1 mouse cellular context compared by ENCODE assay signal in the genomic region with DNA sequence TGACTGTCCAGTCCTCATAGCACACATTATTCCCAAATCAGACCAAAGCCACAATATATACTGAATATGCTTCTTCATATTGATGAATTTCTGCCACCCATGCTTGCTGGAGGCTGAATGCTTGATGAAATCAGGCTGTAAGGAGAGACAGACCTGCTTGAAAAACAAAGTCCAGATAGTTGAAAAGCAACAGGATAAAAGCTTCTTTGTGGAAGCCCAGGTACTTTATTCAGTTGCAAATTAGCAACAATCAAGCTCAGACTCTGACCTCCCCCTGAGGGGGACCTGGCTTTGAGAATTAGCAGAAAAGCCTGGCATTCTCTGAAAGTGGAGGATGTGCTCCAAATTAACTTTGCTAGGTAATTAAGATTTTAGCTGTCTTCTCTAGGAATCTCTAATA. TPM values are rescaled to one million over a fixed set of nuclear protein-coding genes. Genes with fewer than 3 reads are reported as not detected.
"Had no signal": no experiment of that assay in that cellular context is flagged by ENCODE, and none has a peak within 500 bp of the region (broad histone marks: within the 10 kb centered on the region; RNA-seq: fewer than 3 reads in every experiment).

No protein-coding gene starts in this region.

RNA-seq across cellular contexts. Expression of a gene that starts 22.6 kb away (rescaled TPM):
- polyA plus RNA-seq: erythroblast, embryonic 14.5 days had no signal
